Mouse (Mus musculus): ENCODE measurements around the gene Zfp335. TPM values are rescaled to one million over a fixed set of nuclear protein-coding genes. Genes with fewer than 3 reads are reported as not detected.
A peak's percentile ranks its signal among the peaks of the same experiment; 100 is the strongest.
"Not testable (repeated sequence)": the region's sequence is repeated elsewhere in the genome, so short reads cannot be mapped to it uniquely, and the experiment has no call there.

The Zfp335 gene
- total and polyA plus RNA-seq, 2 experiments: 2.4 to 18.9 TPM

DNA sequence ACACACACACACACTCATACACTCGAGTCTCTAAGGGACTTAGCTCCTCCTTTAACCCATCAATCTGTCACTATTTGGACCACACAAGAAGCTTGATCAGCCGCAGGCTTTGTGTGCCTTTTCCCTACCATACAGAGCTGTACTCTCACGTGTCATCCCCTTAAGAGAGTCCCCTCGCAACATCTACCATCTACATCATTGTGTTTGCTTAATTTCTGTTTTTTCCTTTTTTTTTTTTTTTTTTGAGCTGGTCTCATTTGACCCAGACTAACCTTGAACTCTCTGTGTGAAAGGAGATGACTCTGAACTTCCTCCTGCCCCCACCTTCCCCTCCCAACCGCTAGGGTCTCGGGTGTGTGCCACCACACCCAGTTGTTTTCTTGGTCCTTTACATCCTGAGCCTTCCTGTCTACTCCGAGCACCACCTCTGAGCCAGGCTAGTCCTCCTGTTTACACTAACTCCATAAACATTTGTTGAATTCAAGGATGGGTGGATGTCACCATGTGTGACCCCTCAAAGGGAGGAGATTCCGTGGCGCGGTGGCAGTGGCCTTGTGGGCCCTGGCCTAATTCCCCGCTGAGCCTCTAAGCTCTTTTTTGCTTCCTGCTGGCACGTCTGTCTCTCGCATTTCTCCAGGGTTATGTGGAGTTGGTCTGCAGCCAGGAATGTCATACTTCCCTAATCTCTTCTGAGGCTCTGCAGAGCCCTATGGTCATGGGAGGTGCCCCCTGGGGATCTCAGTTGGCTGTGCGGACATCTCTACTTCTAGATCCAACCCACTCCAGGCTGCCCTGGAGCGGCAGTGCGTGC lies 44.6 kb downstream of the Zfp335 start:
- 52% methylated on average over 16 of the region's 16 CpGs for WGBS
- no peaks in the 10 kb centered on the region for H3K79me2 ChIP-seq (ENCODE audit: control insufficient read depth, insufficient read depth, low read length)
- no peak for TF ChIP-seq CTCF (IDR thresholded peaks at IDR 0.05; ENCODE audit: low read depth, low read length)
- TF ChIP-seq POLR2A (IDR thresholded peaks at IDR 0.05; ENCODE audit: extremely low read depth, insufficient read depth, low read length): no peak
- peak overlapping the region; percentile 33 for H3K27ac ChIP-seq (replicated peaks; ENCODE audit: insufficient read depth, low read depth, low read length)
- H3K36me3 ChIP-seq (ENCODE audit: control insufficient read depth, insufficient read depth, low read length): no peaks in the 10 kb centered on the region
- no peak overlapping the region for H3K4me3 ChIP-seq (ENCODE audit: insufficient read depth, low read depth, low read length)
- peak; percentile 61 for DNase-seq (ENCODE audit: extremely low read depth, low read depth, low spot score)
- peak overlapping the region; percentile 14; the same call in 1 of the 2 replicates for H3K9ac ChIP-seq (ENCODE audit: low read depth, low read length)
- H3K27me3 ChIP-seq (ENCODE audit: control insufficient read depth, insufficient read depth, low read length): no peaks in the 10 kb centered on the region
- peaks cover 4% of the 10 kb centered on the region; the same call in 1 of the 2 replicates for H3K4me1 ChIP-seq (ENCODE audit: control insufficient read depth, insufficient read depth, low read length)

DNA sequence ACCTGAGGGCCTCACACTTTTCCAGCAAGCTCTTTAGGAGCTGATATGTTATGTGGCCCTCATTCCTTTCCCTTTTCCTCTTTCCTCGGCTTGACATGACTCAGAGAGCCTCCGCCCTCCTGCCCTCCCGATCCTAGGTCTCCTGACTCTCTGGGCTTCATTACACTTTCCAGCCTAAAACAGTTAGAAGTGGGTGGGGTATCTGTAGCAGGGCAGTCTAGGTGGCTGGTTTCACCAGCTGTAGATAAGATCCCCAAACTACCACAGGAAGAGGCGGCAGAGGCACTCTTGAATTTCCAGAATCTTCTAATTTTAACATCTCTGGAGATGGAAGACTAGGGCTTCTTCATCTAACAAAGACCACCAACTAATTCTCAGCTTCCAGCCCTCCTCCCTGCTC lies 47.0 kb downstream of the Zfp335 start:
- Histone ChIP-seq H3K27me3 (ENCODE audit: control insufficient read depth, insufficient read depth, low read length) (no peaks in the 10 kb centered on the region), H3K4me3 (ENCODE audit: insufficient read depth, low read depth, low read length) (no peak overlapping the region), H3K36me3 (ENCODE audit: control insufficient read depth, insufficient read depth, low read length) (no peaks in the 10 kb centered on the region), H3K4me1 (ENCODE audit: control insufficient read depth, insufficient read depth, low read length) (peaks cover 4% of the 10 kb centered on the region; the same call in 1 of the 2 replicates), H3K27ac (replicated peaks; ENCODE audit: insufficient read depth, low read depth, low read length) (no peak overlapping the region), H3K9ac (ENCODE audit: low read depth, low read length) (no peak overlapping the region), H3K79me2 (ENCODE audit: control insufficient read depth, insufficient read depth, low read length) (no peaks in the 10 kb centered on the region)
- DNase-seq (ENCODE audit: extremely low read depth, low read depth, low spot score): no peak
- TF ChIP-seq POLR2A (IDR thresholded peaks at IDR 0.05; ENCODE audit: extremely low read depth, insufficient read depth, low read length) (no peak), CTCF (IDR thresholded peaks at IDR 0.05; ENCODE audit: low read depth, low read length) (no peak)
- 78% methylated on average over 4 of the region's 4 CpGs for WGBS

GRCm38 (mm10) chr2:164863411-164863810 lies 48.1 kb downstream of the Zfp335 start:
- H3K27ac ChIP-seq (replicated peaks; ENCODE audit: insufficient read depth, low read depth, low read length); H3K4me3 ChIP-seq (ENCODE audit: insufficient read depth, low read depth, low read length): not testable (repeated sequence)
- WGBS: 97% methylated on average over 9 of the region's 9 CpGs

GRCm38 (mm10) chr2:164862179-164862861 lies 49.2 kb downstream of the Zfp335 start:
- peak; percentile 54 for DNase-seq (ENCODE audit: extremely low read depth, low read depth, low spot score)
- peaks cover 11% of the 10 kb centered on the region for H3K4me1 ChIP-seq (ENCODE audit: control insufficient read depth, insufficient read depth, low read length)
- H3K36me3 ChIP-seq (ENCODE audit: control insufficient read depth, insufficient read depth, low read length): no peaks in the 10 kb centered on the region
- H3K27ac ChIP-seq (replicated peaks; ENCODE audit: insufficient read depth, low read depth, low read length): peak overlapping the region; percentile 59
- no peaks in the 10 kb centered on the region for H3K27me3 ChIP-seq (ENCODE audit: control insufficient read depth, insufficient read depth, low read length)
- 45% methylated on average over 9 of the region's 9 CpGs for WGBS
- no peak overlapping the region for H3K9ac ChIP-seq (ENCODE audit: low read depth, low read length)
- no peak overlapping the region for H3K4me3 ChIP-seq (ENCODE audit: insufficient read depth, low read depth, low read length)
- H3K79me2 ChIP-seq (ENCODE audit: control insufficient read depth, insufficient read depth, low read length): no peaks in the 10 kb centered on the region
- no peak for TF ChIP-seq POLR2A (IDR thresholded peaks at IDR 0.05; ENCODE audit: extremely low read depth, insufficient read depth, low read length)

More at GRCm38 (mm10) chr2:164863411-164863810, 48.1 kb downstream of the Zfp335 start:
- not testable (repeated sequence) for H3K27me3 ChIP-seq (ENCODE audit: control insufficient read depth, insufficient read depth, low read length); H3K79me2 ChIP-seq (ENCODE audit: control insufficient read depth, insufficient read depth, low read length); H3K36me3 ChIP-seq (ENCODE audit: control insufficient read depth, insufficient read depth, low read length); H3K9ac ChIP-seq (ENCODE audit: low read depth, low read length); DNase-seq (ENCODE audit: extremely low read depth, low read depth, low spot score)
- H3K4me1 ChIP-seq (ENCODE audit: control insufficient read depth, insufficient read depth, low read length): peaks cover 11% of the 10 kb centered on the region

- Histone ChIP-seq H3K27ac (replicated peaks; ENCODE audit: insufficient read depth, low read depth, low read length) (0 out of 2 replicates have a peak overlapping the region, but pooled peaks have one; percentile 8), H3K9ac (ENCODE audit: low read depth, low read length) (no peak overlapping the region), H3K36me3 (ENCODE audit: control insufficient read depth, insufficient read depth, low read length) (no peaks in the 10 kb centered on the region), H3K4me1 (ENCODE audit: control insufficient read depth, insufficient read depth, low read length) (peaks cover 12% of the 10 kb centered on the region), H3K4me3 (ENCODE audit: insufficient read depth, low read depth, low read length) (no peak overlapping the region), H3K79me2 (ENCODE audit: control insufficient read depth, insufficient read depth, low read length) (no peaks in the 10 kb centered on the region), H3K27me3 (ENCODE audit: control insufficient read depth, insufficient read depth, low read length) (no peaks in the 10 kb centered on the region)
- WGBS: 69% methylated on average over 4 of the region's 4 CpGs
- DNase-seq (ENCODE audit: extremely low read depth, low read depth, low spot score): no peak
- no peak for TF ChIP-seq CTCF (IDR thresholded peaks at IDR 0.05; ENCODE audit: low read depth, low read length)
These were observed 50.5 kb downstream of the Zfp335 start for GRCm38 (mm10) chr2:164861094-164861493.

Measured in liver, adult 2 months (tissue).